Mouse (Mus musculus): ENCODE data around the gene Atp5mpl. TPM values are rescaled to one million over a fixed set of nuclear protein-coding genes. Genes with fewer than 3 reads are reported as not detected.

The Atp5mpl gene
- polyA plus RNA-seq, 1 experiment from 2014 or later = 621 TPM

DNA sequence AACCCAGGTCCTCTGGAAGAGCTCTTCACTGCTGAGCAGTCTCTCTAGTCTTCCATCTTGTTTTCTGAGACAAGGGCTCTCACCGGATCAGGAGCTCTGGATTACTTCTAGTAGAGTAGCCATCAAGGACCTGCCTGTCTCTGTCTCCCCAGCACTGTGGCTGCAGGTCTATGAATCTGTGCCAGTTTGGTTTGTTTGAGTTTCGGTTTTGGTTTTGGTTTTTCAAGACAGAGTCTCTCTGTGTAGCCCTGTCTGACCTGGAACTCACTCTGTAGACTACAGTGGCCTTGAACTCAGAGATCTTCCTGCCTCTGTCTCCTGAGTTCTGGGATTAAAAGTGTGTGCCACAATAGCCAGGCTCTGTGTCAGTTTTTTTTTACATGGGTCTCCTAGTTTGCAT lies 55.0 kb downstream of the Atp5mpl start:
- Histone ChIP-seq H3K9me3 (replicated peaks) (no peaks in the 10 kb centered on the region), H3K4me1 (peaks cover 15% of the 10 kb centered on the region), H3K4me2 (replicated peaks) (no peak overlapping the region), H3K27ac (replicated peaks) (no peak overlapping the region), H3K27me3 (no peaks in the 10 kb centered on the region; the same call in 1 of the 2 replicates), H3K36me3 (no peaks in the 10 kb centered on the region), H3K9ac (no peak overlapping the region), H3K4me3 (replicated peaks) (no peak overlapping the region)
- no peak for ATAC-seq (ENCODE audit: insufficient number of reproducible peaks, low FRiP score, low TSS enrichment, low read depth)
- 92% methylated on average over 2 of the region's 2 CpGs for WGBS

Other genes starting within 250 kb of the Atp5mpl start
- gene Klc1, start 208.1 kb downstream of the Atp5mpl start, polyA plus RNA-seq (2015; fragmentation: Nextera tagmentation; extraction: Ambion mirVana) = 124 and 126 TPM in 2 replicates
- gene Xrcc3, start 153.1 kb downstream of the Atp5mpl start, polyA plus RNA-seq (2015; fragmentation: Nextera tagmentation; extraction: Ambion mirVana) = 9.4 and 13.5 TPM in 2 replicates
- 120 and 121 TPM in 2 replicates for gene Zfyve21, start 152.8 kb downstream of the Atp5mpl start, polyA plus RNA-seq (2015; fragmentation: Nextera tagmentation; extraction: Ambion mirVana)
- gene Ppp1r13b, start 58.9 kb downstream of the Atp5mpl start, polyA plus RNA-seq (2015; fragmentation: Nextera tagmentation; extraction: Ambion mirVana) = 12.8 and 16.9 TPM in 2 replicates
- gene Tdrd9, start 4.6 kb upstream of the Atp5mpl start, polyA plus RNA-seq (2015; fragmentation: Nextera tagmentation; extraction: Ambion mirVana) = 0.41 and 0.46 TPM in 2 replicates
- gene Rd3l, start 14.3 kb upstream of the Atp5mpl start, polyA plus RNA-seq (2015; fragmentation: Nextera tagmentation; extraction: Ambion mirVana) = not detected in 2 replicates
- gene Aspg, start 139.7 kb upstream of the Atp5mpl start, polyA plus RNA-seq (2015; fragmentation: Nextera tagmentation; extraction: Ambion mirVana) = 4.8 and 6.2 TPM in 2 replicates
- gene Kif26a, start 179.2 kb upstream of the Atp5mpl start, polyA plus RNA-seq (2015; fragmentation: Nextera tagmentation; extraction: Ambion mirVana) = 7.9 and 9.5 TPM in 2 replicates